Mouse (Mus musculus): ENCODE data around the gene Trak1. TPM values are rescaled to one million over a fixed set of nuclear protein-coding genes. Genes with fewer than 3 reads are reported as not detected.

Trak1 gene
- polyA plus RNA-seq, 1 experiment from 2014 or later: 18.2 TPM

DNA sequence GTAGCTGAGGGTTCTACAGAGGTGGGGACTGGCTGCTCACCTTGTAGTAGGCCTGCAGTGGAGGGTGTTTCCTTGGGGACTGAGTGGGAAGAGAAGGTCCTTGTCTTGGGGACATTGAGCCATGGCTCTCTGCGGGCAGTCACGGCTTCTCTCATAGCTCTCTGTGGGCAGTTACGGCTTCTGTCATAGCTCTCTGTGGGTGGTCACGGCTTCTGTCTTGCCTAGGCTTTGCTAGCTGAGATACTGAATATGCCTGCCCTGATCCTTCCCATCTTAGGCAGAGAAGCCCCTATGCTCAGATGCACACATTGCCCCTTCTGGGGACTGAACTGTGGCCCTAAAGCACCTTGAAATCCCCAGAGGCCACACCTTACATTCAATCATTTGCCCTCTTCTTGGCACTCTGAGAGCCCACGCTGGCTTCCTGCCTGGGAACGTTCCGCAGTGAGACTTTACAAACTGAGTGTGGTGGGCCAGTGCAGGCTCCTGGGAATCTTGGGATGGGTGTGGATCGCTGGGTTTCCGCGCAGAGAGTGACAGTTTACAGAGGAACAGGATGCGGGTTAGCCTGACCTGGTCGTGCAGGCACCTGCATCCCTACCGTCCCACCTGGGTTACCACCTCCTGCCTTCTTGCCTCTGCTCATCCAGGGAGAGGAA is 91.1 kb downstream of the Trak1 start:
- Histone ChIP-seq H3K36me3 (0 out of 2 replicates have a peak, but pooled peaks cover 5% of the 10 kb centered on the region), H3K27ac (no peak overlapping the region), H3K9me3 (no peaks in the 10 kb centered on the region), H3K4me1 (peaks cover 32% of the 10 kb centered on the region), H3K27me3 (ENCODE audit: insufficient read depth, poor library complexity, severe bottlenecking) (no peaks in the 10 kb centered on the region), H3K4me3 (no peak overlapping the region)
- WGBS: 67% methylated on average over 13 of the region's 13 CpGs
- no peak for DNase-seq (ENCODE audit: low spot score)

- H3K27ac ChIP-seq: no peak overlapping the region
- H3K4me3 ChIP-seq: no peak overlapping the region
- WGBS: 80% methylated on average over 10 of the region's 10 CpGs
- H3K27me3 ChIP-seq (ENCODE audit: insufficient read depth, poor library complexity, severe bottlenecking): no peaks in the 10 kb centered on the region
- peaks cover 30% of the 10 kb centered on the region for H3K4me1 ChIP-seq
- H3K9me3 ChIP-seq: no peaks in the 10 kb centered on the region
- DNase-seq (ENCODE audit: low spot score): no peak
- H3K36me3 ChIP-seq: 0 out of 2 replicates have a peak, but pooled peaks cover 5% of the 10 kb centered on the region
Measured at GRCm38 (mm10) chr9:121389258-121389657, 92.0 kb downstream of the Trak1 start.

DNA sequence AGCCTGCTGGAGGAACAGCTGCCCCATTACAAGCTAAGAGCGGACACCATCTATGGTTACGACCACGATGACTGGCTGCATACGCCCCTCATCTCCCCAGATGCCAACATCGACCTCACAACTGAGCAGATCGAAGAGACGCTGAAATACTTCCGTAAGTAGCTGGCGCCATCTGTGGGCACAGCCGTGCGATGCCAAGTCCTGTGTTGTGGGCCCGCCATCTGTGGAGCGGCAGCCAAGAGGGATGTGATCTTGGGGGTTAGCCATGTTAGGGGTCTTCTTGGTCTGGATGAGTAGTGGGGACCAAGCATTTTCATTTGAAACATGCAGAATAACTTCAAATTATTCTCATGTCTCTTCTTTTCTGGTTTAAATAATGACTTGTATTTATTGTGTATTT is 94.6 kb downstream of the Trak1 start:
- Histone ChIP-seq H3K4me1 (peaks cover 28% of the 10 kb centered on the region), H3K36me3 (0 out of 2 replicates have a peak, but pooled peaks cover 8% of the 10 kb centered on the region), H3K9me3 (no peaks in the 10 kb centered on the region), H3K4me3 (no peak overlapping the region), H3K27me3 (ENCODE audit: insufficient read depth, poor library complexity, severe bottlenecking) (no peaks in the 10 kb centered on the region), H3K27ac (no peak overlapping the region)
- DNase-seq (ENCODE audit: low spot score): no peak
- WGBS: 92% methylated on average over 13 of the region's 13 CpGs

GRCm38 (mm10) chr9:121392427-121392826 is 95.1 kb downstream of the Trak1 start:
- Histone ChIP-seq H3K4me1 (peaks cover 34% of the 10 kb centered on the region), H3K27ac (no peak overlapping the region), H3K27me3 (ENCODE audit: insufficient read depth, poor library complexity, severe bottlenecking) (no peaks in the 10 kb centered on the region), H3K9me3 (no peaks in the 10 kb centered on the region), H3K4me3 (no peak overlapping the region), H3K36me3 (0 out of 2 replicates have a peak, but pooled peaks cover 8% of the 10 kb centered on the region)
- no peak for DNase-seq (ENCODE audit: low spot score)
- WGBS: 39% methylated on average over 5 of the region's 5 CpGs

DNA sequence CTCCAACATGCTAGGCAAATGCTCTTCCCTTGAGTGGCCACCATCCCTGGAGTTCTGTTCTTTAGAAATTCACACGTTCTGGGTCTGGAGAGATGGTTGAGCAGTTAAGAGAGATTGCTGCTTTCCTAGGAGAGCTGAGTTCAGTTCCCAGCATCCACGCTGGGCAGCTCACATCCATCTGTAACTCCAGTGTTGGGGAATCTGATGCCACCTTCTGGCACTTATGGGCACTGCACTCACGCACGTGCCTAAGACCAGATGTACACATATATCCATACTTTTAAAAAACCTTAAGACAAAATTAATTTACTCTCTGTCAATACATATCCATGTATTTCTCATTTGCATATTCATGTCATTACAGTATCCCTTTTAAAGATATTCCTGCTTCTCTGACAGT is 95.8 kb downstream of the Trak1 start:
- Histone ChIP-seq H3K36me3 (0 out of 2 replicates have a peak, but pooled peaks cover 8% of the 10 kb centered on the region), H3K4me3 (no peak overlapping the region), H3K27me3 (ENCODE audit: insufficient read depth, poor library complexity, severe bottlenecking) (no peaks in the 10 kb centered on the region), H3K27ac (no peak overlapping the region), H3K9me3 (no peaks in the 10 kb centered on the region), H3K4me1 (peaks cover 34% of the 10 kb centered on the region)
- no peak for DNase-seq (ENCODE audit: low spot score)
- WGBS: 90% methylated on average over 4 of the region's 4 CpGs

DNA sequence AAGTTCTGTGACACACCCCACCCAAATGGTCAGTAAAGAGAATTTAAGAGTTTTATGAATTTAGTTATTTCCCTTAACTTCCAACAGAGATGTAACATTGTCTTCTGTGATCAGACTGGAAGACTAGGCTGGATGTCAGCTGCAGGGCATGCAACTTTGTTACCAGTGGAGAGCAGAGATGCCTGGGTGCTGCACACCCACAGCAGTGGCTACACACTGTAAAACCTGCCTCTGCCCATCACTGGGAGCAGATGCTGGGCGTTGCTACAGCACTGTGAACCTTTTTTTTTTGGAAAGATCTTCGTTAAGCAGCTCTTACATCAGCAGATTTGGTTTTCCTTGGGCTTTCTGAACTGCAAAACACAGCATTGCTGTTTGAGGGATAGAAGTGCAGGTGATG is 97.6 kb downstream of the Trak1 start:
- DNase-seq (ENCODE audit: low spot score): no peak
- H3K27me3 ChIP-seq (ENCODE audit: insufficient read depth, poor library complexity, severe bottlenecking): no peaks in the 10 kb centered on the region
- WGBS: 73% methylated on average over 2 of the region's 2 CpGs
- H3K36me3 ChIP-seq: 0 out of 2 replicates have a peak, but pooled peaks cover 8% of the 10 kb centered on the region
- no peak overlapping the region for H3K27ac ChIP-seq
- no peak overlapping the region for H3K4me3 ChIP-seq
- peaks cover 33% of the 10 kb centered on the region for H3K4me1 ChIP-seq
- no peaks in the 10 kb centered on the region for H3K9me3 ChIP-seq

GRCm38 (mm10) chr9:121395812-121396211 is 98.5 kb downstream of the Trak1 start:
- no peaks in the 10 kb centered on the region for H3K27me3 ChIP-seq (ENCODE audit: insufficient read depth, poor library complexity, severe bottlenecking)
- 0 out of 2 replicates have a peak, but pooled peaks cover 8% of the 10 kb centered on the region for H3K36me3 ChIP-seq
- H3K27ac ChIP-seq: no peak overlapping the region
- no peaks in the 10 kb centered on the region for H3K9me3 ChIP-seq
- peaks cover 33% of the 10 kb centered on the region for H3K4me1 ChIP-seq
- no peak overlapping the region for H3K4me3 ChIP-seq
- DNase-seq (ENCODE audit: low spot score): no peak
- WGBS: 91% methylated on average over 5 of the region's 5 CpGs

DNA sequence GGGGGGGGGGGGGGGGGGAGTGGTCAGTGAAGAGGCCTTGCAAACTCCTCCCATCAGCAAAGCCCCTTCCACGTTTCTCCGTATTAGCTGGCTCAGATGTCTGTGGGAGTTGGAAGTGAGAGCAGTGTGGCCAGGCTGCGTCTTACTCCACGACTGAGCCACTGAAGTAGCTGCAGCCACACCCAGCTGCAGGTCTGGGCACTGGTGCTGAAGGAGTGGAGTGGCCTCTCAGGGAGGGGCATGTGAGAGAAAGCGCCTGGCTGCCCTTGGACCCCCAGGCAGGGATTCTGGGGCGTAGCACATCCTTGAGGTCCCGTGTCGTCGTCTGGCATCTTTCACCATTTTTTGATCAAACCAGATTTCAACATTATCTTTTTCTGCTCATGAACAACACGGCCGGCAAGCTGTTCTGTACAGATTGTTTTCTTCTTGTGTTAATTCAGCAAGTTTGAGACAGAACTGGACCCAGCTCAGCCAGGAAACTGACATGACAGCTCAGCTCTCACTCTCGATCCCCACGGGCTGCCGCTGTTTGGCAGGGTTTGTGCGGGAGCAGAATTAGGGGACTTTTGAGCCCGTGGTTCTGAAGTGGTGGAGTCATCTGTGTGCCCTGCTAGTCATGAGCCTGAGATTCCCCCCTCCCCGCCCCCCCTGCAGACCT is 100.9 kb downstream of the Trak1 start:
- DNase-seq (ENCODE audit: low spot score): no peak

DNA sequence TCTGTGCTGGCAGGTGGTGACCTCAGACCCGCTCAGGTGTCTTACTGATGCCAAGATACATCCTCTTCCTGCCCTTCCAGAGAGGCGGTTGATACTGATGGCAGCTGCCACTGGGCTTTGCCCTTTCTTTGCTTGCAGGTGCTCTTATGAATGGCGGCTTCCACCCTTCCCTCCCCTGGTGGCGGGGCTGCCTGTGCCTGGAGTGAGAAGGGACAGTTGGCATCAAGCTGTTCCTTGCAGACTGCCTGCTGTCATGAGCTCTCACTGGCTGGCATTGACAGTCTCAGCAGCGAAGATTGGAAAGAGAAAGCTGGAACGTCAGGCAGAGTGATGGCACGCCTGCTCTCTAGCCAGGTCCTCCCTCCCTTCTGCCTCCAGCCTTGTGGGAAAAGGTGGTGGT is 101.5 kb downstream of the Trak1 start:
- Histone ChIP-seq H3K36me3 (0 out of 2 replicates have a peak, but pooled peaks cover 3% of the 10 kb centered on the region), H3K27ac (no peak overlapping the region), H3K27me3 (ENCODE audit: insufficient read depth, poor library complexity, severe bottlenecking) (no peaks in the 10 kb centered on the region), H3K9me3 (no peaks in the 10 kb centered on the region), H3K4me3 (no peak overlapping the region), H3K4me1 (peaks cover 40% of the 10 kb centered on the region)
- no peak for DNase-seq (ENCODE audit: low spot score)
- WGBS: 82% methylated on average over 7 of the region's 7 CpGs

More for the DNA sequence above, 100.9 kb downstream of the Trak1 start:
- no peaks in the 10 kb centered on the region for H3K9me3 ChIP-seq
- no peak overlapping the region for H3K4me3 ChIP-seq
- H3K4me1 ChIP-seq: peaks cover 36% of the 10 kb centered on the region
- 75% methylated on average over 17 of the region's 17 CpGs for WGBS
- no peak overlapping the region for H3K27ac ChIP-seq
- no peaks in the 10 kb centered on the region for H3K27me3 ChIP-seq (ENCODE audit: insufficient read depth, poor library complexity, severe bottlenecking)
- H3K36me3 ChIP-seq: 0 out of 2 replicates have a peak, but pooled peaks cover 3% of the 10 kb centered on the region

DNA sequence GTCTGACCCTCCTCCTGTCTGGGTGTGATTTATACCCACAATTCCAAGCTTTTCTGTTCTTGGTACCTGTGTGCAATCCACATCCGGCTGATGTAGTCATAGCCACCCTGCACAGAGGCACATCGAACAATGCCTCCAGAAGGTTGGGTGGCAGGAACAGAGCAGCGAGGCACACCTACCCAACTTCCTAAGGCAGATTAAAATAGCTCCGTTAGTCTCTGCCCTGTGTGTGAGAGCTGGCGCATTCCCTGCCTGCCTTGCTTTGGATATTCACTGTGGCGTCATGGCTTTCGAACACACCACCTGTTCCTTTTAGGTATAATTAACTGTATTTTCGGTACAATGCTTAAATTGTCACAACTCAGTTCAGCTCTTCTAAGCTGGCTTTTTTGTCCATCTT is 103.3 kb downstream of the Trak1 start:
- Histone ChIP-seq H3K4me1 (peaks cover 39% of the 10 kb centered on the region), H3K27ac (no peak overlapping the region), H3K27me3 (ENCODE audit: insufficient read depth, poor library complexity, severe bottlenecking) (no peaks in the 10 kb centered on the region), H3K36me3 (0 out of 2 replicates have a peak, but pooled peaks cover 3% of the 10 kb centered on the region), H3K4me3 (no peak overlapping the region), H3K9me3 (no peaks in the 10 kb centered on the region)
- 82% methylated on average over 8 of the region's 8 CpGs for WGBS
- no peak for DNase-seq (ENCODE audit: low spot score)

- Histone ChIP-seq H3K27me3 (ENCODE audit: insufficient read depth, poor library complexity, severe bottlenecking) (no peaks in the 10 kb centered on the region), H3K4me1 (peaks cover 18% of the 10 kb centered on the region), H3K36me3 (no peaks in the 10 kb centered on the region; the same call in 1 of the 2 replicates), H3K4me3 (peak overlapping the region; percentile 28), H3K27ac (peak overlapping the region; percentile 19; the same call in 1 of the 2 replicates), H3K9me3 (no peaks in the 10 kb centered on the region)
- peak; percentile 87 for DNase-seq (ENCODE audit: low spot score)
- 38% methylated on average over 16 of the region's 16 CpGs for WGBS
Measured at GRCm38 (mm10) chr9:121403157-121403671, 105.9 kb downstream of the Trak1 start.

- Histone ChIP-seq H3K36me3 (no peaks in the 10 kb centered on the region; the same call in 1 of the 2 replicates), H3K9me3 (no peaks in the 10 kb centered on the region), H3K4me3 (peak overlapping the region; percentile 28; the same call in 1 of the 2 replicates), H3K27me3 (ENCODE audit: insufficient read depth, poor library complexity, severe bottlenecking) (no peaks in the 10 kb centered on the region), H3K4me1 (peaks cover 13% of the 10 kb centered on the region), H3K27ac (peak overlapping the region; percentile 19; the same call in 1 of the 2 replicates)
- DNase-seq (ENCODE audit: low spot score): no peak
- 80% methylated on average over 11 of the region's 11 CpGs for WGBS
Measured at GRCm38 (mm10) chr9:121403699-121404098, 106.4 kb downstream of the Trak1 start.

DNA sequence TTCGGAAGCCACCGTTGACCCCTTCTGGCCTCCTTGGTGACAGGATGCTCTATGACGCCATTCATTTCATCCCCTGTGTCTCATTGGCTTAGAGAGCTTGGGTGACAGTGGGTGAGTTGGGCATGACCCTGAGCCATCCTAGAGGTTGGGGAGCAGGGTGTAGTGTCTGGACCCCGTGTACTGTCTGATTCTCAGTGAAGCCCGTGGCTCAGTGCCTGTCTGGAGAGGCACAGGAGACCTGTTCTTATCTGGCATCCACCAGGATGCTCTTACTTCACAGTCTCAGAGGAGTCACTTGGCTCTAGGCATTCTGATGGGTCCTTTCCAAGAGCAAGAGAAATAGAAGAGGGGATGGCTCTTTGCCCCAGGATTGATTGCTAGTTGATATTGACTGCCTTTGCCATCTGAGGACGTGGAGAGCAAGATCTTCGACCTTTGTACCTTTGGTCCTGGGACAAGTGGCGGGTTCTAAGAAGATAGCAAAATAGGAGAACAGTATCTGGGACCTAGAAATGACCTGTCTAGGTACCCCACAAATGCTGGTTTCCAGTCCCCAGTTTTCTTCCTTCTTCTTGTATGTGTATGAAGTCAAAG is 107.9 kb downstream of the Trak1 start:
- WGBS: 93% methylated on average over 8 of the region's 8 CpGs
- no peaks in the 10 kb centered on the region; the same call in 1 of the 2 replicates for H3K36me3 ChIP-seq
- no peak for DNase-seq (ENCODE audit: low spot score)
- H3K27ac ChIP-seq: no peak overlapping the region
- no peak overlapping the region for H3K4me3 ChIP-seq
- peaks cover 7% of the 10 kb centered on the region for H3K4me1 ChIP-seq
- H3K27me3 ChIP-seq (ENCODE audit: insufficient read depth, poor library complexity, severe bottlenecking): no peaks in the 10 kb centered on the region
- H3K9me3 ChIP-seq: no peaks in the 10 kb centered on the region

Data from heart, embryonic 10.5 days (tissue).